Mouse (Mus musculus) heart, embryonic 12.5 days (tissue): ENCODE results near the gene Bbox1. TPM values are rescaled to one million over a fixed set of nuclear protein-coding genes. Genes with fewer than 3 reads are reported as not detected.

Experiments used
- ATAC-seq: fragments of 200-750 bp; cut with Nextera tagmentation; 2 replicates; pipeline ENCODE4 v1.8.0; 2017; ENCODE audit warnings: moderate TSS enrichment, moderate library complexity; ENCODE audit not compliant: insufficient number of reproducible peaks, low FRiP score
- H3K27ac ChIP-seq: fragments of 300-500 bp; sonication (generic); 2 replicates; pipeline ENCODE4 v1.5.1; 2016; ENCODE audit warnings: mild to moderate bottlenecking, moderate library complexity; ENCODE audit not compliant: poor library complexity, severe bottlenecking
- H3K27me3 ChIP-seq: fragments of 300-500 bp; sonication (generic); replicated peaks from 2 replicates; pipeline ENCODE4 v1.6.1; 2016; ENCODE audit warnings: mild to moderate bottlenecking, moderate library complexity
- H3K36me3 ChIP-seq: fragments of 300-500 bp; sonication (generic); 2 replicates; pipeline ENCODE4 v1.6.1; 2016; ENCODE audit warnings: mild to moderate bottlenecking, moderate library complexity
- H3K4me1 ChIP-seq: fragments of 300-500 bp; sonication (generic); replicated peaks from 2 replicates; pipeline ENCODE4 v1.6.1; 2016; ENCODE audit warnings: mild to moderate bottlenecking
- H3K4me2 ChIP-seq: fragments of 300-500 bp; sonication (generic); 2 replicates; pipeline ENCODE4 v1.6.1; 2016; ENCODE audit warnings: mild to moderate bottlenecking, moderate library complexity
- H3K4me3 ChIP-seq: fragments of 300-500 bp; sonication (generic); 2 replicates; pipeline ENCODE4 v1.5.1; 2016; ENCODE audit warnings: mild to moderate bottlenecking
- H3K9ac ChIP-seq: fragments of 300-500 bp; sonication (generic); 2 replicates; pipeline ENCODE4 v1.6.1; 2016; ENCODE audit warnings: mild to moderate bottlenecking, moderate library complexity
- H3K9me3 ChIP-seq: fragments of 300-500 bp; sonication (generic); replicated peaks from 2 replicates; pipeline ENCODE4 v1.6.1; 2016; ENCODE audit warnings: mild to moderate bottlenecking, moderate library complexity
- WGBS: fragments of 180-500 bp; shearing (Covaris S2); methylation state at CpG from one replicate; pipeline ENCODE4 v1.1.7; 2016; 5-methylcytosine and 5-hydroxymethylcytosine counted together
- polyA plus RNA-seq: library from polyadenylated mRNA; unstranded; fragments of >200 nt; fragmentation: Nextera tagmentation; extraction: Ambion mirVana; gene quantifications from 2 replicates; pipeline ENCODE4 v1.2.1, GENCODE M21; 2016

Gene Bbox1
- polyA plus RNA-seq, 1 experiment from 2014 or later = not detected

DNA sequence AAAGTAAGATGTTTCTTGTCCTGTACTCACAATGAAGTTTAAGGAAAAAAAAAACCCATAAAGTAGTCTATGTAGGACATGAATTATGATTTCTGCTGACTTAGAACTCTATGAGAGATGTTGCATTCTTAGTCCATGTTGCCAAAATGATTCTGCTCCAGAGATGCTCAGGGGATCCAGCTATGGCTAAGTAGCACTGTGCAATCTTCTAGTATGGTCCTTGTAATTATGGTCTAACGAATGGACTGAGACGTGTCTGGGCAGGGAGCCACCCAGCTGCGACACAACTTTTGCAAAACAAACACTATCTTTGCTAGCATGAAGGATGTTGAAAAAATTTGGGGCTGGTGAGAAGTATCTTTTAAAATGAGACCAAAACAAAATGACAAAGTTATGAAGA is 45.1 kb downstream of the Bbox1 start:
- Histone ChIP-seq H3K27me3 (no peaks in the 10 kb centered on the region), H3K4me2 (no peak overlapping the region), H3K9ac (no peak overlapping the region), H3K4me3 (no peak overlapping the region), H3K27ac (no peak overlapping the region), H3K4me1 (no peaks in the 10 kb centered on the region), H3K9me3 (no peaks in the 10 kb centered on the region), H3K36me3 (no peaks in the 10 kb centered on the region)
- 84% methylated on average over 3 of the region's 3 CpGs for WGBS
- ATAC-seq = no peak

DNA sequence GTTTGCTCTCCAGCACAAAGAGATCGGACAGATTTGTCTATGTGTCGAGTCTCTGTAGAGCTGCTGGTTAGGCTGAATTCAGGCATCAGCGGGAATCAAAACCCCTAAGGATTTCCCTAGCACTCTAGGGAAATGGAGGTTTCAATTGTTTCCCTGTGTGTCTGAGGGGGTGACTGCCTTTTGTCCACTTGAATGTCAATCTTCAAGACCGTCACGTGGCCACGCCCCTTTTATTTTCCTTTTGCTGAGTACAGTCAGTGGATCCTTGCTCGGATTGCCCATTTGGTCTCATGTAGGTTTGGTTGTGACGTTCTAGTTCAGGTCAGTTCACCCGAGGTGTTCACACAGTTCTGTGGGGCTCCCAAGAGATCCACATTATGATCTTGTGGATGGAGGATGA is 82.1 kb downstream of the Bbox1 start:
- WGBS = 75% methylated on average over 9 of the region's 9 CpGs
- Histone ChIP-seq H3K36me3 (no peaks in the 10 kb centered on the region), H3K4me3 (no peak overlapping the region), H3K4me2 (no peak overlapping the region), H3K27ac (no peak overlapping the region), H3K27me3 (no peaks in the 10 kb centered on the region), H3K4me1 (0 out of 2 replicates have a peak, but pooled peaks cover 6% of the 10 kb centered on the region), H3K9ac (no peak overlapping the region), H3K9me3 (no peaks in the 10 kb centered on the region)
- no peak for ATAC-seq

GRCm38 (mm10) chr2:110230753-110231152 is 83.6 kb downstream of the Bbox1 start:
- no peak overlapping the region for H3K4me2 ChIP-seq
- 0 out of 2 replicates have a peak, but pooled peaks cover 6% of the 10 kb centered on the region for H3K4me1 ChIP-seq
- WGBS = 69% methylated on average over 4 of the region's 4 CpGs
- no peak overlapping the region for H3K27ac ChIP-seq
- ATAC-seq = no peak
- H3K27me3 ChIP-seq = no peaks in the 10 kb centered on the region
- no peaks in the 10 kb centered on the region for H3K9me3 ChIP-seq
- no peaks in the 10 kb centered on the region for H3K36me3 ChIP-seq
- no peak overlapping the region for H3K9ac ChIP-seq
- H3K4me3 ChIP-seq = no peak overlapping the region

DNA sequence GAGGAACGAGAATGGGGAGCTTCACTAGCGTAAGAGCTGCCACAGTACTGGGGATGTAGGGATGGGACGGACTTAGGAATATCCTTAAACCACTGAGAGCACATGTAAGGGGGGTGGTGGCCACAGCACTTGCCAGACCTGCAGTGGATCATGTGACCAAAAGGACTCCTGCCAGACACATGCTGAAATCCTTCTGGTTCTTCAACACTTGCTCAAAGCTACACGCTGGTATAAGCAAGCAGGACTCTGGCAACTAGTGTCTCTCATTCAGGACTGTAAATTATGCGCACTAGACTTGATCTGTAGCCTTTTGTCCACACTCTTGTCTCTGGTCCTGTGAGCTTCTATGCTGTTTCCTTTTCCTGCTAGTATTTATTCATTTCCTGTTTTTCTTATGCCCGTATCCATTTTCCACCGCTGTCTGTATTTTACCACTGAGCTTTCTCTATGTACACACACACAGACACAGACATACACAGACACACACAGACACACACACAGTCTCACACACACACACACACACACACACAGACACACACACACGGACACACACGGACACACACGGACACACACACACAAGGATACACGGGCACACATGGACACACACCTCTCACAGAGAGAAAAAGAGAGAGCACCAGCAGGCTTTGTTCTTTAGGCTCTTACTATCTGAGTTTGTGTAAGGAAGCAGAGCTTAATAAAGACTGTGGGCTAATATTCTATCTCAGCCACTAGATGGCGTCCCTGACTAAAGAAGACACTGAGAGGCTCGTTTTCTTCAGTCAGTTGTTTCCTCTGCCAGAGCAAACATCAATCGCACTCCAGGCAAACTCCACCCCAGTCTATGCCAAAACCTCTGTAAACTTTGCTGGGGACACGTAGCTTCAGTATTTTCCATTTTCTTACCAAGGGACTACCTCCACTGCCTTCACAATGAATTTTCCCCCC is 84.9 kb downstream of the Bbox1 start:
- H3K9ac ChIP-seq = no peak overlapping the region; the same call in 1 of the 2 replicates
- H3K9me3 ChIP-seq = no peaks in the 10 kb centered on the region
- H3K4me3 ChIP-seq = no peak overlapping the region
- H3K4me1 ChIP-seq = 0 out of 2 replicates have a peak, but pooled peaks cover 6% of the 10 kb centered on the region
- ATAC-seq = peak; percentile 69; the same call in 1 of the 2 replicates
- H3K36me3 ChIP-seq = no peaks in the 10 kb centered on the region
- 32% methylated on average over 15 of the region's 15 CpGs for WGBS
- H3K4me2 ChIP-seq = peak overlapping the region; percentile 51
- no peaks in the 10 kb centered on the region for H3K27me3 ChIP-seq
- H3K27ac ChIP-seq = no peak overlapping the region

DNA sequence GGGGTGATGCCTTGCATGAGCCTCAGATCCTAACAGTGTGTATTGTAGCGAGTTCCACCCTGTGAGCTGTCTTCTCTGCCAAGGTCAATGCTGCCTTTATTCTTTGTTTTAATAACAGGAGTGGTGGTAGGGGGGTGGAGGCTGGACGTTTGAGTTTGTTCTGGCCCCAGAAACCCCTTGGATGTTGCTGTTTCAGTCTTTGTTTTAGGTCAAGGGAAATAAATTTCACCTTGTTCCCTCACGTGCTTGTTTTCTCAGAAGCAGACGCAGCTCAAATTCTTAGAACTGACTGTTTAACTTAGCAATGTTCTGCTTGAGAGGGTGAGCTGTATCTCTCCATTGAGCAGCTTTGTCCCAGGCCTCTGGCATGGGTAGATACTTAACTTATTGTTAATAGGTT is 87.9 kb downstream of the Bbox1 start:
- H3K27ac ChIP-seq = no peak overlapping the region
- 52% methylated on average over 4 of the region's 4 CpGs for WGBS
- no peaks in the 10 kb centered on the region for H3K27me3 ChIP-seq
- H3K36me3 ChIP-seq = no peaks in the 10 kb centered on the region
- no peaks in the 10 kb centered on the region for H3K9me3 ChIP-seq
- ATAC-seq = no peak
- 0 out of 2 replicates have a peak, but pooled peaks cover 6% of the 10 kb centered on the region for H3K4me1 ChIP-seq
- no peak overlapping the region for H3K9ac ChIP-seq
- H3K4me3 ChIP-seq = no peak overlapping the region
- no peak overlapping the region for H3K4me2 ChIP-seq

DNA sequence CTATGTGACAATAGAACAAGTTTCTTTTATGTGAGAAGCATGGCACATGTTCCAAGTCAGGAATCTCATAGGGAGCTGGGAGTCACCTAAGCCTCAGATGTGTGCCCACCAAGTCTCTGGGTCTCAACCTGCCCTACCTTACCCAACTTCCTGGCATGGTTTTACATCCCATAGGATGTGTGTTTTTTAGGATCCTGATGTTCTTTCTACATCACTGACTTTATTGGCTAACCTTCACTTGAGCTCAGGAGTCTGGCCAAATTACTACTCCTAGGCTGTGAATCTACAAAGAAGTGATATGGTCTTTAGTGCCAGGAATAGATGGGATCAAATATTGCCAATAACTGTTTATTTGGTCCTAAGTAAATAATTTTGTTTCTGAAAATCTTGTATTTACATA is 88.4 kb downstream of the Bbox1 start:
- no peak for ATAC-seq
- Histone ChIP-seq H3K9me3 (no peaks in the 10 kb centered on the region), H3K4me2 (no peak overlapping the region), H3K27me3 (no peaks in the 10 kb centered on the region), H3K9ac (no peak overlapping the region), H3K36me3 (no peaks in the 10 kb centered on the region), H3K4me1 (0 out of 2 replicates have a peak, but pooled peaks cover 6% of the 10 kb centered on the region), H3K27ac (no peak overlapping the region), H3K4me3 (no peak overlapping the region)

GRCm38 (mm10) chr2:110222793-110223192 is 91.6 kb downstream of the Bbox1 start:
- Histone ChIP-seq H3K4me1 (no peaks in the 10 kb centered on the region), H3K27ac (no peak overlapping the region), H3K4me3 (no peak overlapping the region), H3K36me3 (no peaks in the 10 kb centered on the region), H3K27me3 (no peaks in the 10 kb centered on the region), H3K9ac (no peak overlapping the region), H3K4me2 (no peak overlapping the region), H3K9me3 (no peaks in the 10 kb centered on the region)
- ATAC-seq = no peak
- 72% methylated on average over 2 of the region's 2 CpGs for WGBS

GRCm38 (mm10) chr2:110220492-110220891 is 93.9 kb downstream of the Bbox1 start:
- Histone ChIP-seq H3K9me3 (no peaks in the 10 kb centered on the region), H3K4me2 (no peak overlapping the region), H3K9ac (no peak overlapping the region), H3K4me3 (no peak overlapping the region), H3K27me3 (no peaks in the 10 kb centered on the region), H3K36me3 (no peaks in the 10 kb centered on the region), H3K27ac (no peak overlapping the region), H3K4me1 (no peaks in the 10 kb centered on the region)
- WGBS = 69% methylated on average over 1 of the region's 1 CpGs
- no peak for ATAC-seq

DNA sequence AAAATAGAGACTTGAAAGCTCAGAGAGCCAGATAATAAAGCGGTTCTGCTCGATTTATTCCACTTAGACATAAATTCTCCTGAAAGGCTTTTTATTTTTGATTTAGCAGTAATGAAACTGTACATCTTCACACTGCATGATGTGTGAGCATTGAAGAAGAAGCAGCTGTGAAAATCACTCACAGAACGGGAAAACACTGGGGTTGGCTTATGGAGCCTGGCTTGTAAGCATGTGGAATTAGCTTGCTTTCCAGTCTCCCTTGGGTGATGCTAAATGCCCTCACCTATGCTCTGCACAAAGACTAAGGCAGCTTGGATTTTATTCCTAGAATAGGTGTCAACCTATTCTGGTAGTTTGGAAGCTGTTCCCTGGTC is 98.7 kb downstream of the Bbox1 start:
- Histone ChIP-seq H3K4me2 (no peak overlapping the region), H3K36me3 (no peaks in the 10 kb centered on the region), H3K9me3 (no peaks in the 10 kb centered on the region), H3K9ac (no peak overlapping the region), H3K27me3 (no peaks in the 10 kb centered on the region), H3K4me3 (no peak overlapping the region), H3K4me1 (no peaks in the 10 kb centered on the region), H3K27ac (no peak overlapping the region)
- ATAC-seq = no peak
- 71% methylated on average over 3 of the region's 3 CpGs for whole genome bisulfite sequencing

GRCm38 (mm10) chr2:110214991-110215684 is 99.2 kb downstream of the Bbox1 start:
- 71% methylated on average over 9 of the region's 9 CpGs for WGBS
- ATAC-seq = no peak
- no peaks in the 10 kb centered on the region for H3K36me3 ChIP-seq

GRCm38 (mm10) chr2:110214278-110214677 is 100.1 kb downstream of the Bbox1 start:
- 81% methylated on average over 4 of the region's 4 CpGs for WGBS
- ATAC-seq = no peak
- H3K4me3 ChIP-seq = no peak overlapping the region
- no peaks in the 10 kb centered on the region for H3K9me3 ChIP-seq
- no peak overlapping the region for H3K9ac ChIP-seq
- no peaks in the 10 kb centered on the region for H3K36me3 ChIP-seq
- no peaks in the 10 kb centered on the region for H3K4me1 ChIP-seq
- no peak overlapping the region for H3K27ac ChIP-seq
- no peak overlapping the region for H3K4me2 ChIP-seq
- H3K27me3 ChIP-seq = no peaks in the 10 kb centered on the region

More at GRCm38 (mm10) chr2:110214991-110215684, 99.2 kb downstream of the Bbox1 start:
- H3K4me1 ChIP-seq = no peaks in the 10 kb centered on the region
- no peak overlapping the region for H3K9ac ChIP-seq
- no peak overlapping the region for H3K4me3 ChIP-seq
- H3K27me3 ChIP-seq = no peaks in the 10 kb centered on the region
- H3K4me2 ChIP-seq = no peak overlapping the region
- no peak overlapping the region for H3K27ac ChIP-seq
- no peaks in the 10 kb centered on the region for H3K9me3 ChIP-seq
